Mouse (Mus musculus) thymus, postnatal 0 days (tissue): Measurements from ENCODE around the gene Armc9. TPM values are rescaled to one million over a fixed set of nuclear protein-coding genes. Genes with fewer than 3 reads are reported as not detected.

Experiments used
- DNase-seq: peaks from one replicate; pipeline ENCODE4 v3.0.0-alpha.2; 2015; ENCODE audit warnings: low spot score
- polyA plus RNA-seq: library from polyadenylated mRNA; unstranded; fragments of >200 nt; fragmentation: Nextera tagmentation; extraction: Ambion mirVana; gene quantifications from 2 replicates; pipeline ENCODE4 v1.2.1, GENCODE M21; 2015

Armc9 gene
- polyA plus RNA-seq, 1 experiment from 2014 or later: 10.3 TPM

- DNase-seq: no peak
Observed at GRCm38 (mm10) chr1:86217976-86218375, 63.4 kb downstream of the Armc9 start.

- no peak for DNase-seq
Observed at GRCm38 (mm10) chr1:86225195-86225594, 70.6 kb downstream of the Armc9 start.

- DNase-seq: peak; percentile 35
Observed at GRCm38 (mm10) chr1:86228653-86229052, 74.1 kb downstream of the Armc9 start.

- no peak for DNase-seq
Observed at GRCm38 (mm10) chr1:86229184-86229829, 74.7 kb downstream of the Armc9 start.

GRCm38 (mm10) chr1:86232631-86233030, 78.1 kb downstream of the Armc9 start:
- no peak for DNase-seq

GRCm38 (mm10) chr1:86233808-86234207, 79.2 kb downstream of the Armc9 start:
- no peak for DNase-seq

- DNase-seq: no peak
Observed at GRCm38 (mm10) chr1:86235118-86235517, 80.5 kb downstream of the Armc9 start.

GRCm38 (mm10) chr1:86236442-86236841, 81.9 kb downstream of the Armc9 start:
- DNase-seq: no peak

GRCm38 (mm10) chr1:86239010-86239409, 84.4 kb downstream of the Armc9 start:
- no peak for DNase-seq

GRCm38 (mm10) chr1:86239871-86240270, 85.3 kb downstream of the Armc9 start:
- no peak for DNase-seq

- DNase-seq: no peak
Observed at GRCm38 (mm10) chr1:86240959-86241358, 86.4 kb downstream of the Armc9 start.

- DNase-seq: no peak
Observed at GRCm38 (mm10) chr1:86243490-86243889, 88.9 kb downstream of the Armc9 start.

- no peak for DNase-seq
Observed at GRCm38 (mm10) chr1:86245301-86246085, 90.9 kb downstream of the Armc9 start.

- DNase-seq: no peak
Observed at GRCm38 (mm10) chr1:86253410-86253809, 98.8 kb downstream of the Armc9 start.

- DNase-seq: no peak
Observed at GRCm38 (mm10) chr1:86256311-86256710, 101.7 kb downstream of the Armc9 start.

GRCm38 (mm10) chr1:86257228-86257627, 102.6 kb downstream of the Armc9 start:
- DNase-seq: no peak

GRCm38 (mm10) chr1:86258171-86258824, 103.7 kb downstream of the Armc9 start:
- DNase-seq: no peak

- DNase-seq: no peak
Observed at GRCm38 (mm10) chr1:86263564-86264339, 109.2 kb downstream of the Armc9 start.

GRCm38 (mm10) chr1:86265060-86265459, 110.5 kb downstream of the Armc9 start:
- DNase-seq: peak; percentile 16

GRCm38 (mm10) chr1:86268492-86269189, 114.1 kb downstream of the Armc9 start:
- no peak for DNase-seq

GRCm38 (mm10) chr1:86269190-86269508, 114.6 kb downstream of the Armc9 start:
- DNase-seq: no peak
